Mouse (Mus musculus) lung, postnatal 36 days (tissue): Measurements from ENCODE around the gene Fyn.

Experiments used
- DNase-seq: peaks from one replicate; pipeline ENCODE4 v3.0.0; 2022; ENCODE audit warnings: mixed read lengths

Gene Fyn

GRCm38 (mm10) chr10:39576466-39576865, 207.8 kb downstream of the Fyn start:
- DNase-seq: no peak

GRCm38 (mm10) chr10:39580477-39580876, 211.8 kb downstream of the Fyn start:
- peak; percentile 32 for DNase-seq

DNA sequence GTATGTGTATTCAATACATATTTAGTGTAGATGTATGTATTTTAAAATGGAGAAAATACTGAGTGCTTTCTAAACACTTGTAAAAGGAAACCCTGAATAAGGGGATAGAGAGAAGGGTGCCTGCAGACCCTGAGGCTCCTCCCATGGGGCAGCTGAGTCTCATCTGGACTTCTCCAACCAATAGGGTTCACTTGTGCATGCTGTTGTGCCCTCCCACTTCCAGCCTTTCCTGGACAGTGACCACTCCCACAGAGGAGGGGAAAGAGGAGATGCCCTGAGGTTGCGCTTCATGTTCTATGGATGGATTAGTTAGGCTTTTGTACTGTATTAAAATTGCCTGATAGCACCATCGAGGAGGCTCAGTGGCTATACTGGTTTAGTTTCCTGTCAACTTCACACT, 213.7 kb downstream of the Fyn start:
- DNase-seq: no peak

DNA sequence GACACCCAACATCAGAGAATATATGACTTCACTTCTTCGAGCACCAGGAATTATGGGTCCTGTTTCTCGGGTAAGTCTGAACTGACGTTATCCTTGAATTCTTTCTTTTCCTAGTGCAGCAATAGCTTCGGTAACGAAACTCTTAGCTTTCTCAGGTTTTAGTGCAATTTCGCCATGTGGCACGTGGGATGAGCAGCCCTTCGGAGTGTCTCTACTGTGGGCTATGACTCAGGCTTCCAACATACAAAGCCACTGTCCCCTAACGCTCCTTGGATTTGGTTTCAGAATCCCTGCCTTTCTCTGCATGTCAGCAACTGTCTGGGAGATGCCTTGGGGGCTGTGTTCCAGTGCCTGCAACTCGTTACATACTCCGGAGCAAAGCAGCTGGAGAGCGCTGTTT, 215.1 kb downstream of the Fyn start:
- no peak for DNase-seq

DNA sequence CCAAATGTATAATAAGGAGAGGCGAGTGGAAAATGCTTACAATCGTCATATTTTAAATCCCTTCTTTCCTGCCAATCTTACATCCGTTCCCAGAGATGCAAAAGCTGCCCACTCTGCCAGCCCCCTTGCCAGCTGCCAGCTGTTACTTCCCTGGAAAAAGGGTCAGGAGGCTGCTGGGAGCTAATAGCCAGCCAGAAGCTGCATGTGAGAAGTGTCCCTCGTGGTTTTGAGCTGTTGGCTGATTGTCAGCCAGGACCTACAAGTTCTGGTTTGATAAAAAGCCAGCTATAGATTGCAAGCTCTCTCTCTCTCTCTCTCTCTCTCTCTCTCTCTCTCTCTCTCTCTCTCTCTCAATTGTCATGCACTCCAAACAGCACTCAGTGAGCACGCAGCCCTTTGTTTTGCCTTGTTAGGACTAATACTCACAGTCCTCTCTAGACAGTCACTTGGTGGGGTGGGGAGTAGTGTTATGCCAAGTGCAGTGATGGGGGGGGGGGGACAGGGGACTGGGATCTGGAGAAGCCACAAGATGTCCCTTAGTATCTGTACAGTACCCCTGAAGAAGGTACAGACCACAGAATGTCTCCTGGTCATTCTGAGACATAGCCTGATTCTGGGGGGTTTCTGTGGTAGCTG, 218.8 kb downstream of the Fyn start:
- DNase-seq: no peak

DNA sequence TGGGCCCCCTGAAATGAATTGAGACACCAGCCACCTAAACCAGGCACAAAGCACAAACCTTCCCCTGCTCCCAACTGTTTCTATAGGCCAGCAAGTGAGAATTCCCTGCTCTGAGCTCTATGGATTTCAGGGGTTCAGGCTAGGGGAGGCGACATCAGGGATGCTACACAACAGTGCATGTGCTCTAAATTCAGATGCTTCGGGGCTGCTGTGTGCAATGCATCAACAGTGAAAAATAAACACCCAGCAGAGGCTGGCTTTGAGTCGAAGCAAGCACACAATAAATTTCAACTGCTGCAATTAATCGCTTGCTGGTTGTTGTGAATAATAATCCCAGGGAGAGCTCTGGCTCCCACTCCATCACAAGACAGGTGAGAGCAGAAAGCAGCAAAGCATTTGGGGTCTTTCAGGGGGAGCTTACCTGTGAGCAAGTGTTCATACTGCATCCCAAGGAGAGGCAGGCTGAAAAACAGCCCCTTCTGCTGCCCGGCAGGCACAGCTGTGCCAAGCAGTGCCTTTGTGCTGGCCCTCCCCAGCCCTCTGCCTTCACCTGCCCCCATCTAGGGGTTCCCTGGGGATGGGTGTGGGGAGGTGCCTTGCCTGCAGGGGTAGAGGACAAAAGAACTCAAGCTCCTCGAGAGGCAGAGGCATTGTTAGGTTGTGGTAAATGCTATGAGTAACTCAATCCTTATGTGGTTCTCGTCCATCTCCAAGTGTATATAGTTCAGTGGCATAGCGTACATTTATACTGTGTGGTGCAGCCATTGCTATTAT, 219.5 kb downstream of the Fyn start:
- DNase-seq: no peak

DNA sequence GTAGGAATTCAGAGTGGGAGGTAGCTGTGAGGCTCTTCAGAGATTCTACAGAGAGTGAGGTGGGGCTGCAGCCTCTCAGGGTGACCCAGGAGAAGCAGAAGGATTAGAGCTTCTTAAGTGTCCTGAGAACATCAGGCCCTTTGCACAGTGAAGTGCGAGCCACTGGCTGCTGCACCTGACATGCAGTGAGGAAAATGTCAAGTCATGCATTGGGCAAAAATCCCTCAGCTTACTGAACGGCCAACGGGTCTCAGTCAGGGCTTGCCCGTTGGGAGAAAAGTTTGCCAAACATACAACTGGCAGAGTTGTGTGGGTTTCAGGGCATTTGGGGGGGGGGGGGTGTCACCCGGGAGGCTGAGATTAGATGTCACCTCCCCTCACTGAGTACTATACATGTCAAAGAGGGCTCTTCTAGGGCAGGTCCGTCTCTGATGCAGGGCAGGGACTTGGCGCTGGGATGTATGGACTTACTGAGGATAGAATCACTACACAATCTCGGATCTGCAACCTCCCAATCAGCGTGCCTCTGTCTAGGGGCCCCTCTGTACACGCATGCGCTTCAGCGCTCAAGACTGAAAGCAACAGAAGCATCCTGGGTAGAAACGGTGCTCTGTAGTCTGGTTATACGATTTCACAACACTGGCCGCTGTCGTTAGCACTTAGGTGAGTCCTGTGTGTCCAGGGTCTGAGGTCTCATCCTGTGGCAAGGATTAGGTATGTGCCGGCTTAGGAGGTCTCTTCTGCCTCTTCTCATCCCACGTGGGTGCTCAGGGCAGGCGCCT, 221.3 kb downstream of the Fyn start:
- DNase-seq: no peak

DNA sequence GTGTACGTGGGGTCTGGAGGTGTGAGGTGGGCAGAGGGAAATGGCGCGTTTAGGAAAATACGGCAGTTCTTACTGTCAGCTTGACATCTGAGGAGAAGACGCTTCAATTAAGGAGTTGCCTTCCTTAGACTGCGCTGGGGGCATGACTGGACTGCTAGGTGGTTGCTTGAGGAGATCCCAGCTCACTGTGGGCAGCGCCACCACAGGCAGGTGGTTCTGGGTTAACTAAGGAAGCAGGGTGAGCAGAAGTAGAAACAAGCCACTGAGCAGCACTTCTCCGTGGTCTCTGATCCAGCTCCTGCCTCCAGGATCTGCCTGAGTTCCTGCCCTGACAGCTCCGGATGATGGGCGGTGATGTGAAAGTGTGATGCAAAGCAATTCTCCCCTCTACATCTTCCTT, 222.0 kb downstream of the Fyn start:
- no peak for DNase-seq

DNA sequence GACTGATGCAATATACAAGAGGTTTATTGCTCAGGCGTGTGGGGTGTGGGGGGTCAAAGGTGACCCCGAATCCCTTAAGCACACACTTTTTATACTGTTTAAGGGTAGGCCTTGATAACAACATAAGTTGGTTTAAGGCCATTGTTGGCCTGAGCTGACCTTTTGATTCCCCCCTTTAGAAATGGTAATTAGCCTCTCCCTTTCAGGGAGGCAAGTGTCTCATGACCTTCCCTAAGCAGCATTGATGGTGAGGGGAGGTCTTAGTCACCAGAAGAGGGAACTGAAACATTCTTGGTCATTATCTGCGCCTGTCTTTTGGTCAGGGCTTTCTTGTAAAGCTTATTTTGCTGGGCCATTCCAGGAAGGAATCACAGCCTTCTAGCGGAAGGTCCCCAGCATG, 223.8 kb downstream of the Fyn start:
- no peak for DNase-seq

DNA sequence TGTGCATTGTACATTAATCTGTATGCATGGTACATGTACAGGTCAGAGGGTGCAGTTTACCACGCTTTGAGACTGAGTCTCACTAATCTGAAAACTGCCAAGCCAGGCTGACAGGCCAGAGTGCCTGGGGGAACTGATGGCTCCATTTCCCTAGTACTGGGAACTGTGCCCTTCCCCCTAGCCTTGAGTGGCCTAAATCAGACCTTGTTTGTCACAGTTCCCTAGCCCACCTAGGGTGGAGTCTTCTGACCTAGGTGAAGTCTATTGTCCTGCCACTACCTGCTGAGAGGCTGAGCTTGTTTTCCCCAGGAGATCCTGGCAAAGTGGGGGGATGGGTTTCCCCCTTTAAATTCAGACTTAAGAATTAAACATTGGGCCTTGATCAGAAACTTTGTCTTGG, 226.1 kb downstream of the Fyn start:
- no peak for DNase-seq

- no peak for DNase-seq
Observed at GRCm38 (mm10) chr10:39595862-39596261, 227.2 kb downstream of the Fyn start.

- DNase-seq: no peak
Observed at GRCm38 (mm10) chr10:39597116-39597791, 228.6 kb downstream of the Fyn start.

- DNase-seq: peak; percentile 37
Observed at GRCm38 (mm10) chr10:39597792-39598183, 229.1 kb downstream of the Fyn start.

DNA sequence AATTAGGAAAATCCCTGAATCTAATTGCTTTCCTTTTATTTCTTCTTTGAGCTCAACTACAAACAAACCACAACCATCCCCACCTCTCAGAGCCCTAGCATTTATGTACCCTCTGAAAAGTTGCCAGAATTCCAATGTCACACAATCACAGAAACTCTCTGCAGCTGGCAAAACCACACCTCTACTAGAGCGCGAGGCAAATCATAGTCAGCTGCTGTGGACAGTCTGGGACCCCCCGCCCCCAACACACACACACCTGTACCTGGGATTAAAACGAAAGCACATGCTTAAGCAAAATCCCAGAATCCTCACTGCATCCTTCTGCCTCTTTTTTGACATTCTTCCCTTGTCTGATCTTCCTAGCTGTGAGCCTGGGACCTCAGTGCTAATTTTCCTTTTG, 230.9 kb downstream of the Fyn start:
- DNase-seq: no peak

GRCm38 (mm10) chr10:39600115-39600514, 231.5 kb downstream of the Fyn start:
- no peak for DNase-seq

GRCm38 (mm10) chr10:39601068-39601467, 232.4 kb downstream of the Fyn start:
- DNase-seq: no peak

DNA sequence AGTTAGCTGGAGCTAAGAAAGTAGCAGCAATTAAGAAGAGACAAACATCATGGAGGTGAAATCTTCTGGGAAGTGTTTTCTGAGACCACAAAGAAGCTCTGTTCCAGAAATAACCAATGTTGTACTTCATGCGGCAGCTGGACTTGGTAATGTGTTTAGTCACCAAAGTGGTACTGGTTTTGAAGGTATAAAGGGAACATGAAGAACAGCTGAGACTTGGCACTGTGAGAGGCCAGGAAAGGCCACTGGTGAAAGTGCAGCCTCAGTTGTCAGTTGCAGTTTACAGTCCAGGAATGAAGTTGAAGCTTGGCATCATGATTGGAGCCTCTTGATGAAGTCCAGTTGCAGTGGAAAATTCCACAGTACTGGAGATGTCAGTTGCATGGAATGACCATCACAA, 237.8 kb downstream of the Fyn start:
- DNase-seq: no peak

DNA sequence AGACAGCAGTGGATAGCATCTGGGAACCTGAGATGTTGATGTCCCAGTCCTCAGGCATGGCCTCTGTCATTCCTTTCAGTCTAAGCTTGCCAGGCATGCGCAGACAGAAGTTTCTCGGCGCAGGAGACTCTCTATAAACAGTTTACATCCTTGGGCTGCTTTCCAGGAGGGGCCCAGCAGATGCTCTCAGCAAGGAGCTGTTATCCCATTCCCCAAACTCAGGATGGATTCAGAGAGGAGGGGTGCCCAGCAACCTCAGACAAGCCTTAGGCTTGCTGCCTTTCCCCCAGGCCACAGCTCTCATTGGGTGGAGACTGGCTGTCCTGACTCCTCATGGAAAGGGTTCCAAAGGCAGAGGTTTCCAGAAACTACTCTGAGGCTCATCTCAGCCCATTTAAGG, 242.6 kb downstream of the Fyn start:
- DNase-seq: peak; percentile 68

DNA sequence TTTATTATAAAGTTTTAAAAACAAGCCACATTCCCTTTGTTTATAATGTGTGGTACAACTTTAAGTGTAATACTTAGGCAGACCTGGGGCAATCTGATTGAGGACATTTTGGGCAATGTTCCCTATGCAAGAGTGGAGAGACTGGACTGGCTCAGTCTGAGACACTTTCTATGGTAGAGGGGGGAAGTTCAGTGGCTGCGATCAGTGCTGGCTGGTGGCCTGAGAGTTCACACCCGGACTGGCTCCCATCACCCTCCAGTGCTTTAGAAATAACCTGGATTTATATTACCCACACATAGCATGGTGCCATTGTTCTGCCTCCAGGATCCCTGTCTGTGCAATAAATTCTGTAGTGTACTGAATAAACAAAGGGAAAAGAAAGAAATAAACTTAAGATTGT, 243.5 kb downstream of the Fyn start:
- no peak for DNase-seq

GRCm38 (mm10) chr10:39612633-39612988, 244.0 kb downstream of the Fyn start, which contains the start of gene Traf3ip2:
Traf3ip2 (plus strand) TSS chr10:39612934.
- no peak for DNase-seq

- DNase-seq: peak; percentile 81
Observed at GRCm38 (mm10) chr10:39612989-39613831, 244.6 kb downstream of the Fyn start.

- DNase-seq: peak; percentile 61
Observed at GRCm38 (mm10) chr10:39613973-39614372, 245.3 kb downstream of the Fyn start.
